Mouse (Mus musculus): ENCODE results near the gene Idh2.
"Not testable (repeated sequence)": the region's sequence is repeated elsewhere in the genome, so short reads cannot be mapped to it uniquely, and the experiment has no call there.

Idh2 gene

DNA sequence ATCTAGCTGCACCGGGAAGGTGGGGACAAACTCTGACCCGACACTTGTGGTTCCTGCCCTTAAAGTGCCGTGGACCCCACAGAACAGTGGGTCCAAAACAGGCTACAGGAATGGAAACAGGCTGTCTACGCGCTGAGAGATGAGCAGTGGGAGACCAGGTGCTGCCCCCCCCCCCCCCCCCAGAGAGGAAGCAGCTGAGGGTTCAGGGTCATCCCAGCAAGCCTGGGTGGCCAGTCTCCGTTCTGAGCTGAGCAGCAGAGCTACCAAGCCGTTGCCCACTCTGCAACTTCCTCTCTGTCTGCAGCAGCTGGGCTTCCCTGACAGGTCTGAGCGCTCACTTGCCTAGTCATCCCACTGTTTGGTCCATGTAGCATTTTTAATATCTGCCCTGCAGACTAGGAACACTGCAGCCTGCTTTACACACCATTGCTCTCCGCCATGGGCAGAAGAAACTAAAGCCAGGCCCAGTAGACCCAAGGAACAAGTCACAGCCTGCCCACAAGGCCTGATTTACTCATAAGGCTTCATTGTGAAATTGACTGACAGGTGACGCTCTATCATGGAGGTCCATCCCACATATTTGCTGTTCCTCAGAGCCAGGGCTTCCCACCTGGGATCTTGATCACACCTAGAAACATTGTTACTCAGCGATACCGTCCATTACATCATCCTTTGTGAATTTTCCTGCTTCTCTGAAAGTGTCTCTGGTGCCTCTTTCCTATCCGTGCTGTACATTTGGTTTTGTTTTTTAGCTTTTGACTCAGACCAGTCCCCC is 55.9 kb downstream of the Idh2 start:
- no peak for DNase-seq

DNA sequence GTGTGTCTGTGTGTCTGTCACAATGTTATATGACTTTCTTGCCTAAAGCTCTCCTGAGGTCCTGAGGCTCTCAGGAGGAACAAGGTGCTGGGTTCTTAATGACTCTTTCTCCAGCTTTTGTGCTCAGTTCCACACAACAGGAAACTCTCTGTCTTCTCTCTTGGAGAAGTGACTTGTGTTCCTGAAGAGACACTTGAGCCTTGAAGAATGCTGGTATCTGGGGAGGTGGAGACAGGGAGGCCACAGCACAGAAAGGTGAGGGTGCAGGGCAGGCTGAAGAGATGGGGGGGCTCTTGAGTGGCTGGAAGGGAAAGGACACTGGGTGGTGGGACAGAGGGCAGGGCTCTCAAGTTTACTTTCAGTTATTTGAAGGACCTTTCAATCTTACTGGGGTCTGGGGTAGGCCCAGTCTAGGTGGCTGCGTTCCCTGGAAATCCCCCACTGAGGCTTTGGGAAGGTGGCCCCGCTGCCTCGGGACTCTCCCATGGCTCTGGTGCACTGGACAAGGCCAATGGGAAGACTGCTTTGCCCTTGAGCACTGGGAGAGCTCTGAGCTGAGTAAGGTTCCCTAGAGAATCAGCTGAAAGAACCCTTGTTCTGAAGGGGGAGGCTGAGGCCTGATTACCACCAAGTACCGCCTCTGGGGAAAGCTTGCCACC is 56.7 kb downstream of the Idh2 start:
- DNase-seq, result no peak

DNA sequence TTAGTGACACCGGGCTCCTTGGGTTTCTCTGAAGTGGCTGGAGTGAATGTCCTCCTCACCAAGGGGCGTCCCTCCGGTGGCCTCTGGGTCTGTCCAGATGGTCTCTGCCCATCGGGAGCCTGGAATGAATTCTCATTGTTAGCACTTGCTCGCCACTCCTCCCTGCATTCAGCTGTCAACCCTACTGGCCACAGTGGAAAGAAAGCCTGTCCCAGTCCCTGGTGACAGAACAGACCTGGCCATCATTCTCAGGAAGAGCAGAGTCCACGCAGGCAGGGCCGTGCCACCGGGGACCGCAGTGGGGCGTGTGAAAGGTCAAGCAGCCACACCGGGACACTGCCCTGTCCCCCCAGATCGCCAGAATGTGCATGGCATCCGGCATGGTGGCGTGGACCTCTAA is 57.4 kb downstream of the Idh2 start:
- DNase-seq, result peak; percentile 55 to 69

DNA sequence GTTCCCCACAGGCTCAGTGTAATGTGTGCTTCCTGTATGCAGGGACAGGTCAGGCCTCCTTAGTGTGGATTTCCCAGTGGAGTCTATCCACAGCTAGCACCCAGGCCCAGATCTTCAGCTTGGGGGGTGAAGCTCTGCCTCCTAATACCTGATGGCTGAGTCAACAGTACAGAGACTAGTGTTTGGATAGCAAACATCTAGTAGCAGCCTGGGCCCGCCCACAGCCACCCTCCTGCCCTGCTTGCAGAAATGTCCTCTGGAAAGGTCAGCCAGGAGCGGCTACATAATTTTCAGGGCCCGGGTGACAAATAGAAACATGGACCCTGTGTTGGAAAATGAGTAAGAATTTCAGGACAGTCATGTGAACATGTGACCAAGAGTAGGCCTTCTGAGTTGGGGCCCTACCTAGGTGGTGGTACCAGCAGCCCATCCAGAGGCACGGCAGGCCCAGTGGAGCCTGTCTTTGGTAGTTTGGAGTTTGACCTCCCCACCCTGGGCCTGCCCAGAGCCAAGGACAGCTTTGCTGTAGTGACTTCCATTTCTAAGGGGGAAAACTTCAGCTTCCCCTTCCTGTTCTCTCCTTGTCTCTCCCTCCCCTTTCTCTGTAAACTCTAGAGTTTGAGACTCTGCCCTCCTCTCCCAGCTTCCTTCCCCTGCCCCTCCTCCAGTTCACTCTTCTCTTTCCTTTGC is 58.0 kb downstream of the Idh2 start:
- peak; percentile 84 to 88 for DNase-seq

DNA sequence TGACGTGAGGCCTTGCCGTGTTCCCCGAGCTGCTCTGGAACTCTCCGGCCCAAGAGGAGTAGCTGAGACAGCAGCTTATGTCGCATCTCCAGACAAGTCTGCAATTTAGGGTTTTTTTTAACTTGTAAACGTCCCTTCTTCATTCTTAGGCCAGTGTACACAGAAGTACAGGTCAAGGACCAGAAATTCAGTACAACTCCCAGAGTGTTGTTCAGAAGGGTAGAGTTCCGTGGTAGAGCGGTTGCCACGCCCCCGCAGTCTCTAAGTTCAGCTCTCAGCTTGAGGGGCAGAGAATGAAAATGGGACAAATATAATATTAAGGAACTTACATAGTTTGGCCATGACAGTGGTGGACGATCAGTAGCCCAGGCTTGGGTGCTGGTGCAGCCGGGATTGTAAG is 59.4 kb downstream of the Idh2 start:
- DNase-seq, result peak; percentile 61 to 71

DNA sequence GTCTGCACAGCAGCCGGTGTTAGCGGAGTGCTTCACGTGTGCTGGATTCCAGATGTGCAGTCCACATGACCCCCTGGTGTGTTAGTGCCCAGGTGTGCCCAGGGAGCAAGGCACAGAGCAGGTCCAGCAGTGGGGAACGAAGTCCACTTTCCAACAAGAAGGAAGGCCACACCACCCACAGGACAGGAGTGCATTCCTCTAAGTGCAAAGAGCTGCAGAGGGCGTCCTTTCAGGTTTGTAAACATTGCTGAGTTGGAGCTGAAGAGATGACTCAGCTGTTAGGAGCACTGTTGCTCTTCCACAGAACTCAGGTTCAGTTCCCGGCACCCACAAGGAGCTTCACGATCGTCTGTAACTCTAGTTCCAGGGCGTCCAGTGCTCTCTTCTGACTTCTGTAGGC is 62.0 kb downstream of the Idh2 start:
- DNase-seq, result peak; percentile 71 to 77

DNA sequence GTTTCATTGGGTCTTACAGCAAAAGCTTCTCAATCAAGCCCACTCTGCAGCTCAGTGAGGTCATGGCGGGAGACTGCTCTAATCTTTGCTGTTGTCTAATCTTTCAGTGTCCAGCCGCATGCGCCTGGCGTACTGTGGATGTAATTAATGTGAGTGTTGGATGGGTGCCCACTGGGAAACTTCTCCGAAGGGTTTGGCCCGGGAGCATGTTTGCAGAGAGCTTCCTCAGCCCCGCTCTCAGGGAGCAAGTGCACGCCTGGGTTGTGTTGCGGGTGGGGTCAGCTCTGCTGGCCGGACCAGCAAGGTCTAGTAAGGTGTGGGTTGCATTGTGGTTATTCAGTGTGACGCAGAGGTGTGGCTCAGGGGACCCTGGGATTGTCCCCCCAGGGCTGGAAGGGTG is 62.9 kb downstream of the Idh2 start:
- DNase-seq, result peak; percentile 80 to 84

DNA sequence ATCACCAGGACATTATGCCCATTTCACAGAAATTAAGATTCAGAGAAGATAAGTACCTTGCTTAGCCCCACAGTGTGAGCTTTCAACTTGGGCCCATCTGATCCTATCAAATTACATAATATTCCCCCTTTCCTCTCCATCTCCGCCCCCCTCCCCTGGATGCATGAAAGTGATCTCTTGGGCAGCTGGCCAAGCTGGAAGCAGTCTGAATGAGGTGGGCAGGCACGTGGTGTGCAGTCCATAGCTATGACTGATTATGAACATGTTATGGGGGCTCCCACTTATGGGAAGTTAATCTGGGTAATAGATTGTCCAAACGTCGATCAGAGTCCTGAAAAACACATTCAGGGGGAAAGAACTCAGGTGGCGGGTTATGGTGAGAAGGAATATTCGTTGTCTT is 63.4 kb downstream of the Idh2 start:
- peak in 1 of 2 experiments; percentile 59 for DNase-seq

DNA sequence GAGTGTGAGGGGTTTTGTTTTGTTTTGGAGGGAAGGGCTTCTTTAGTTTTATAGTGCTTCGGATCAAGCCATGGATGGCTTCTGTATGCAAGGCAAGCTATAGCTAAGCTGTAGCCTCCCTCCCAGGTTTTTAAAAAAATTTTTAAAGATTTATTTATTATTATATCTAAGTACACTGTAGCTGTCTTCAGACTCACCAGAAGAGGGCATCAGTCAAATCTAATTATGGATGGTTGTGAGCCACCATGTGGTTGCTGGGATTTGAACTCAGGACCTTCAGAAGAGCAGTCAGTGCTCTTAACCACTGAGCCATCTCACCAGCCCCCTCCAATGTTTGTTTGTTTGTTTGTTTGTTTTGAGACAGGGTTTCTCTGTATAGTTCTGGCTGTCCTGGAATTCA is 64.8 kb downstream of the Idh2 start:
- not testable (repeated sequence) for DNase-seq

DNA sequence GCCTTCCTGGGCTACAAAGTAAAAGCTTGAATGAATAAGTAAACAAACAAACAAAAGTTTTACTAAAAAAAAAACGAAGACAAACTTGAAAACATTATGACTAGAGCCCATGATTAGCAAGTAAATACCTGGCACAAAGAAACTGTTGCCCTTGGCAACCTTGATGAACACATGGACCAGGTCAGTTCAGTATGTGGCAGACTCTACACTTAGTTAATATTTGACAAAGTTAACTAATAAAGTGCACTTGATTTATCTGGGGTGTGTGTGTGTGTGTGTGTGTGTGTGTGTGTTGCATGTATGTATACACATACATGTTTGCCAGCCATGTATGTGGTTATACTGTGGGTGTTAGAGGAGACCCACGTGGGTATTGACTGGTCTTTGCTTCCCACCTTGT is 65.4 kb downstream of the Idh2 start:
- peak; percentile 53 to 72 for DNase-seq

DNA sequence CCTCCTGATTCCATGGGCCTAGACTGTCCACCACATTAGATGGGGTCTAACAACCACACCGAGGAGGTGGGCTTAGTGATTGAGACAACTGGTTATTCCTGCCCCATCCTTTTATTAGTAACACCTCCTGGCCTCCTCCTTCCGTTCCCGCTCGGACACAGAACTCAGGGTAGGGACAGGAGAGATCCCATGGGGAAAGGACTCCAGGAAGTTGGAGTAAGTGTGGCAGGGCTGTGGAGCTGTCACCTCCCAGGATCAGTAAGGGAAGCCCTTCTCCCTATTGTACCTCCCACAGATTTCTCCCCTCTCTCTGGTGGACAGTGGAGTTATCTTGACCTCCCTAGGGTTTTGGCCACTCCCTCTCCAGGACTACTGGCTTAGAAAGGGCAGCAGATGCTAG is 68.2 kb downstream of the Idh2 start:
- no peak for DNase-seq
